15 mouse cellular contexts compared by ENCODE assay signal in the genomic region with DNA sequence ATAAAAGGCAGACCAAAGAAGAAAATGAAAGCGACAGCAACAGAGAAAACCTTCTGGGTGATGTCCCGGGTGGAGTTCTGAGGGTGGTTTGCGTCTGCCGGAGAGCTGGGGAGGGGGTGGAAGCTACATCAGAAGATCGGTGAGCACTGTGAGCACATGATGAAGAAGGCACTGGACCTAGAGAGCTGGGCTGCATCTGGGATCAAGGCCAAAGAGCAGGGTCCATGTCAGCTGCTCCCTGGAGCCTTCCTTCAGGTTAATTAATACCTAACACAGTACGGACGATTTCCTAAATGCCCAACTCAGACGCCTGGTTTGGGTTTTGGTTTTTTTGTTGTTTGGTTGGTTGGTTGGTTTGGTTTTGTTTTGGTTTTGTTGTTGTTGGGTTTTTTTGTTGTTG.
A peak's percentile ranks its signal among the peaks of the same experiment; 100 is the strongest.
DNase-seq lines count a peak whose midpoint lies in the region; ATAC-seq and TF ChIP-seq lines count a peak whose summit lies in the region.
"Had no signal": no experiment of that assay in that cellular context is flagged by ENCODE, and none has a peak within 500 bp of the region (broad histone marks: within the 10 kb centered on the region; RNA-seq: fewer than 3 reads in every experiment).

No protein-coding gene starts in this region.

- 91% methylated on average over 8 of the region's 8 CpGs for WGBS in neural tube, embryonic 15.5 days
- WGBS in kidney, embryonic 16.5 days, result 55% methylated on average over 8 of the region's 8 CpGs
- WGBS in liver, embryonic 11.5 days, result 71% methylated on average over 8 of the region's 8 CpGs
- 88% methylated on average over 8 of the region's 8 CpGs for WGBS in lung, adult 2 months
- WGBS in forebrain, embryonic 13.5 days, result 84% methylated on average over 8 of the region's 8 CpGs

- TF ChIP-seq CTCF in lung, adult 2 months (IDR thresholded peaks at IDR 0.05; ENCODE audit: insufficient read depth, low read length), result no peak

- no peaks in the 10 kb centered on the region for H3K36me3 ChIP-seq in neural tube, embryonic 15.5 days
- H3K36me3 ChIP-seq in kidney, embryonic 16.5 days (ENCODE audit: insufficient read depth, low read length), result no peaks in the 10 kb centered on the region
- no peaks in the 10 kb centered on the region for H3K36me3 ChIP-seq in liver, embryonic 11.5 days (ENCODE audit: control insufficient read depth, insufficient read depth, low read length)
- no peaks in the 10 kb centered on the region for H3K36me3 ChIP-seq in forebrain, embryonic 13.5 days (ENCODE audit: poor library complexity, severe bottlenecking)
- H3K36me3 ChIP-seq: embryonic facial prominence, embryonic 12.5 days; midbrain, embryonic 10.5 days had no signal

- no peaks in the 10 kb centered on the region for H3K27me3 ChIP-seq in neural tube, embryonic 15.5 days (replicated peaks)
- no peaks in the 10 kb centered on the region for H3K27me3 ChIP-seq in kidney, embryonic 16.5 days (ENCODE audit: insufficient read depth, low read length)
- H3K27me3 ChIP-seq in liver, embryonic 11.5 days (replicated peaks; ENCODE audit: control insufficient read depth, insufficient read depth, low read length), result no peaks in the 10 kb centered on the region
- H3K27me3 ChIP-seq in forebrain, embryonic 13.5 days, result no peaks in the 10 kb centered on the region
- H3K27me3 ChIP-seq: embryonic facial prominence, embryonic 12.5 days had no signal

- no peak overlapping the region for H3K4me2 ChIP-seq in neural tube, embryonic 15.5 days
- no peak overlapping the region for H3K4me2 ChIP-seq in kidney, embryonic 16.5 days (replicated peaks; ENCODE audit: low read depth, low read length)
- 0 out of 2 replicates have a peak overlapping the region, but pooled peaks have one; percentile 6 for H3K4me2 ChIP-seq in liver, embryonic 11.5 days
- no peak overlapping the region for H3K4me2 ChIP-seq in forebrain, embryonic 13.5 days
- H3K4me2 ChIP-seq: embryonic facial prominence, embryonic 12.5 days had no signal

- no peak for ATAC-seq in neural tube, embryonic 15.5 days (ENCODE audit: low FRiP score)
- peak; percentile 86; the same call in 1 of the 2 replicates for ATAC-seq in kidney, embryonic 16.5 days (ENCODE audit: low FRiP score, low TSS enrichment)
- no peak for ATAC-seq in liver, embryonic 11.5 days (replicated peaks; ENCODE audit: low FRiP score)
- ATAC-seq in forebrain, embryonic 13.5 days, result no peak

- no peak overlapping the region for H3K27ac ChIP-seq in neural tube, embryonic 15.5 days (replicated peaks)
- no peak overlapping the region for H3K27ac ChIP-seq in kidney, embryonic 16.5 days (ENCODE audit: low read length)
- H3K27ac ChIP-seq in liver, embryonic 11.5 days (ENCODE audit: low read depth, low read length), result no peak overlapping the region
- no peak overlapping the region for H3K27ac ChIP-seq in forebrain, embryonic 13.5 days
- H3K27ac ChIP-seq: midbrain, embryonic 10.5 days had no signal

- TF ChIP-seq POLR2A in lung, adult 2 months (IDR thresholded peaks at IDR 0.05; ENCODE audit: borderline replicate concordance, extremely low read depth, low read depth, low read length), result no peak

- peak; percentile 11 for DNase-seq in neural tube, embryonic 10.5 days (ENCODE audit: extremely low spot score, low spot score)
- no peak for DNase-seq in liver, embryonic 11.5 days (ENCODE audit: low spot score)
- DNase-seq in lung, adult 2 months, result no peak
- DNase-seq in adipocyte (ENCODE audit: low spot score), result no peak
- DNase-seq: adrenal gland, adult 8-10 months; cerebellum, adult 9-11 months; heart, postnatal 36 days; lung, postnatal 10 days; right cerebral cortex, postnatal 4 days; thymus, postnatal 14 days had no signal

- no peak overlapping the region for H3K9ac ChIP-seq in neural tube, embryonic 15.5 days (replicated peaks)
- no peak overlapping the region for H3K9ac ChIP-seq in kidney, embryonic 16.5 days (replicated peaks; ENCODE audit: low read length)
- no peak overlapping the region for H3K9ac ChIP-seq in liver, embryonic 11.5 days (ENCODE audit: low read depth, low read length)
- no peak overlapping the region for H3K9ac ChIP-seq in forebrain, embryonic 13.5 days
- H3K9ac ChIP-seq: embryonic facial prominence, embryonic 12.5 days had no signal

- H3K9me3 ChIP-seq in neural tube, embryonic 15.5 days (replicated peaks), result no peaks in the 10 kb centered on the region
- H3K9me3 ChIP-seq in kidney, embryonic 16.5 days (ENCODE audit: low read length), result no peaks in the 10 kb centered on the region
- H3K9me3 ChIP-seq in liver, embryonic 11.5 days (ENCODE audit: control insufficient read depth, low read length), result no peaks in the 10 kb centered on the region
- H3K9me3 ChIP-seq in forebrain, embryonic 13.5 days (replicated peaks), result no peaks in the 10 kb centered on the region
- H3K9me3 ChIP-seq: embryonic facial prominence, embryonic 12.5 days; midbrain, embryonic 10.5 days had no signal

- H3K4me3 ChIP-seq in neural tube, embryonic 15.5 days (replicated peaks), result no peak overlapping the region
- H3K4me3 ChIP-seq in kidney, embryonic 16.5 days (ENCODE audit: low read length), result no peak overlapping the region
- H3K4me3 ChIP-seq in liver, embryonic 11.5 days (ENCODE audit: low read depth, low read length), result no peak overlapping the region
- no peak overlapping the region for H3K4me3 ChIP-seq in lung, adult 2 months (replicated peaks; ENCODE audit: extremely low read depth, low read depth, low read length)
- H3K4me3 ChIP-seq in forebrain, embryonic 13.5 days, result no peak overlapping the region
- H3K4me3 ChIP-seq: embryonic facial prominence, embryonic 12.5 days; midbrain, embryonic 10.5 days had no signal

- H3K4me1 ChIP-seq in neural tube, embryonic 15.5 days, result no peaks in the 10 kb centered on the region
- H3K4me1 ChIP-seq in kidney, embryonic 16.5 days (ENCODE audit: insufficient read depth, low read length), result peaks cover 17% of the 10 kb centered on the region; the same call in 1 of the 2 replicates
- peaks cover 2% of the 10 kb centered on the region; the same call in 1 of the 2 replicates for H3K4me1 ChIP-seq in liver, embryonic 11.5 days (replicated peaks; ENCODE audit: control insufficient read depth, insufficient read depth, low read length)
- H3K4me1 ChIP-seq in lung, adult 2 months (ENCODE audit: control insufficient read depth, insufficient read depth, low read length), result peaks cover 2% of the 10 kb centered on the region
- no peaks in the 10 kb centered on the region for H3K4me1 ChIP-seq in forebrain, embryonic 13.5 days
